Mouse (Mus musculus): ENCODE measurements around the gene Tubgcp2.
A peak's percentile ranks its signal among the peaks of the same experiment; 100 is the strongest.

Tubgcp2 gene

GRCm38 (mm10) chr7:140036281-140037170 is at the start of gene Tubgcp2, which contains the start of gene Zfp511:
Gene Tubgcp2, minus strand, starts transcription at chr7:140036669.
Gene Zfp511, plus strand, starts transcription at chr7:140036391.
- peak; percentile 95 for DNase-seq

- DNase-seq, result peak; percentile 84
Measured at GRCm38 (mm10) chr7:140082242-140082678, 45.8 kb upstream of the Tubgcp2 start, which contains the start of gene Caly. Gene Caly, minus strand, starts transcription at chr7:140082548.

- peak; percentile 70 for DNase-seq
Measured at GRCm38 (mm10) chr7:140081408-140082241, 45.2 kb upstream of the Tubgcp2 start.

GRCm38 (mm10) chr7:140080503-140081156 is 44.2 kb upstream of the Tubgcp2 start:
- peak; percentile 93 for DNase-seq

- DNase-seq, result peak; percentile 78
Measured at GRCm38 (mm10) chr7:140078711-140079110, 42.2 kb upstream of the Tubgcp2 start.

- DNase-seq, result no peak
Measured at GRCm38 (mm10) chr7:140077698-140078097, 41.2 kb upstream of the Tubgcp2 start.

GRCm38 (mm10) chr7:140070042-140070711 is 33.7 kb upstream of the Tubgcp2 start:
- DNase-seq, result no peak

- DNase-seq, result no peak
Measured at GRCm38 (mm10) chr7:140067397-140067796, 30.9 kb upstream of the Tubgcp2 start.

GRCm38 (mm10) chr7:140063092-140063491 is 26.6 kb upstream of the Tubgcp2 start:
- DNase-seq, result peak; percentile 43

- no peak for DNase-seq
Measured at GRCm38 (mm10) chr7:140062307-140062706, 25.8 kb upstream of the Tubgcp2 start.

GRCm38 (mm10) chr7:140061832-140062130 is 25.3 kb upstream of the Tubgcp2 start:
- DNase-seq, result no peak

- DNase-seq, result no peak
Measured at GRCm38 (mm10) chr7:140060936-140061831, 24.7 kb upstream of the Tubgcp2 start.

- no peak for DNase-seq
Measured at GRCm38 (mm10) chr7:140059601-140060000, 23.1 kb upstream of the Tubgcp2 start.

GRCm38 (mm10) chr7:140058528-140058927 is 22.1 kb upstream of the Tubgcp2 start:
- no peak for DNase-seq

- no peak for DNase-seq
Measured at GRCm38 (mm10) chr7:140057413-140058407, 21.2 kb upstream of the Tubgcp2 start.

- DNase-seq, result no peak
Measured at GRCm38 (mm10) chr7:140054124-140054523, 17.7 kb upstream of the Tubgcp2 start.

- no peak for DNase-seq
Measured at GRCm38 (mm10) chr7:140049115-140049689, 12.7 kb upstream of the Tubgcp2 start.

GRCm38 (mm10) chr7:140048361-140049114 is 12.1 kb upstream of the Tubgcp2 start, which contains the start of gene Msx3:
Gene Msx3, minus strand, starts transcription at chr7:140049089.
- no peak for DNase-seq

- DNase-seq, result no peak
Measured at GRCm38 (mm10) chr7:140047811-140048311, 11.4 kb upstream of the Tubgcp2 start.
